Mouse (Mus musculus): Measurements from ENCODE around the gene Gm28051.

DNA sequence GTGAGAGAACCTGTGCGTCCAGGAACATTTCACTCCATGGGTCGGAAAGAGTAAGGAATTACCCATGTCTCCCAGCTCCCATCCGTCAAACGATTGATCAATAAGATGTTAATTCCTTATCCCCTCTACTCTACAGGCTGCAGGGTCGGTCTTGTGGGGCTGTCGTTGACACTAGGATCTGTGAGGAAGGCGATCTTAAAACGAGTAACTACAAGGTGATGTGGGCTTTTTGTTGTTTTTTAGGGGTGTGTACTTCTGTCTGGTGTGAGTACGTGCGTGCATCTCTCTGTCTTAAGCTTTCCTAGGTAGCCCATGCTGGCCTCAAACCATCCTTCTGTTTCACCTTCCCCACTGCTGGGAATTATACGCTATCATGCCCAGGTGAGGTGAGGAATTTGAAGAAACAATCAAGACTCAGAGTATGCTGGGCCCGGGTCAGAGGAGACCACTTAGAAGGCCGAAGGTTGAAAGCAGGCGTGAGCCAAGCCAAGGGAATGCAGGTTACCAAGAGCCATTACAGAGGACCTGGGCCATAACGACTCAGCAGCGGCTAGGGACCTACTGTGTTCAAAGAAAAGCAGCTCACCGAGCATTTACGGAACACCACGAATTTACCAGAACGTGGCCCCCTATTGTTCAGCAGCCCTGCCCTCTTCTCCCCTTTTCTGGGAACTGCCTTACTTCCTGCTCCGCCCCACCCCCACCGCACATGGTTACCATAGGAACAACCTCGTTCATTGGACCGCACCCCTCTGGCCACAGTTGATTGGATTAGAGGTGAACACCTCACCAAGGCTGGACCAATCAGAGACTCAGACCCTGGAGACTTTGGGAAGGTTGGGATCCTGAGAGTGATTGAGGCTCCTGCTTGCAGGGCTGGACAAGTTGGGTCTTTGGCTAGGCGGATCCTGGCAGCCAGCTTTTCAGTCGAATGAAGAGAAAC, 27.4 kb downstream of the Gm28051 start:
- TF ChIP-seq CTCF (IDR thresholded peaks at IDR 0.05; ENCODE audit: insufficient read depth, low read depth, low read length) (no peak), POLR2A (IDR thresholded peaks at IDR 0.05; ENCODE audit: insufficient read depth, low read depth, low read length) (no peak)
